Mouse (Mus musculus): ENCODE results near the gene Ip6k2.

Gene Ip6k2

DNA sequence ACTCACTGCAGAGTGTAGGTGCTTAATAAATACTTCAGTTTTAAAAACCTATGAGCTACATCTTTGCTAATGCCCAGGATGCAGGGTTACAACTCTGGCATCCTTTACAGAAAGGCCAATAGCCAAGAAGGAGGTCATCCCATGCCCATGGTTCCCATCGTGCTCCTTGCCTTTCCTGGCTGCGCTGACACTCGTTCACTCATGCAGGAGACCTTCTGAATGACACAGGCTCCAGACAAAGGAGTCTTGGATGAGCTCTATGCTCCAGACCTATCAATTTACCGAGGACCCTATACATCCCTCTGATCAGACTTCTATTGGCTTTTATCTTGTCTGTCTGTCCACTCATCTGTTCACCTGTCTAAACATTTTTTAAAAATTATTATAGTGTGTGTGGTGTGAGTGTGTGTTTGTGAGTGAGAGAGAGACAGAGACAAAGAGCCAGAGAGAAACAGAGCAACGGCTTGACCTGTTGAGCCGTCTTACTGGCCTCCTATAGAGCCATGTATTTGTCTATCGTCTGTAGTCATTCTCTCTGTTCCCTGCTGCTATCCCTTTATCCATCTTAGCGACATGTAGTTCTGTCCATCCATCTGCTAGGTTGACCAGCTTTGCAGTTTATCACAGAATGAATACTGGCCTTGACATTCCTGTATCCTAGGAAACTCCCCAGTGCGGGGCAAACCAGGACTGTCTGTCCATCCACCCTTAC lies 604 bp upstream of the Ip6k2 start:
- DNase-seq (ENCODE audit: low spot score), result no peak

GRCm38 (mm10) chr9:108785416-108785815 lies 1.8 kb downstream of the Ip6k2 start:
- DNase-seq (ENCODE audit: low spot score), result no peak

DNA sequence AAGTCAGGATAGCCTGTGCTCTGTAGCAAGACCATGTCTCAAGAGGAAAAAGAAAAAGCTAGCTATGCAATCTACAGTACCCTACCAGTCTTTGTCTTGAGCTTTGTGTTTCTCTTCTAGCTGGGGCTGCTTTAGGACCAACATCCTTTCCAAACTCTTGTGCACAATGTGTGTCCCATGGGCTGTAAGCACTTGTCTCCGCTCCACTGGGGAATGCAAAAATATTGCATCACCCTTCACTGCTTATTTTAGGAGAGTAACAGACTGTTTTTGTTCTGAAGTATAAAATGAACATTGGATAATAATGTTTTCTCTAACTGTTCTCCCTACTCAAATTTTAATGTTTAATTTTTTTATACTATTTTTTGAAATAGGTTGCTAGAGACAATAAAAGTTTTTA lies 2.9 kb downstream of the Ip6k2 start:
- DNase-seq (ENCODE audit: low spot score), result peak; percentile 45

DNA sequence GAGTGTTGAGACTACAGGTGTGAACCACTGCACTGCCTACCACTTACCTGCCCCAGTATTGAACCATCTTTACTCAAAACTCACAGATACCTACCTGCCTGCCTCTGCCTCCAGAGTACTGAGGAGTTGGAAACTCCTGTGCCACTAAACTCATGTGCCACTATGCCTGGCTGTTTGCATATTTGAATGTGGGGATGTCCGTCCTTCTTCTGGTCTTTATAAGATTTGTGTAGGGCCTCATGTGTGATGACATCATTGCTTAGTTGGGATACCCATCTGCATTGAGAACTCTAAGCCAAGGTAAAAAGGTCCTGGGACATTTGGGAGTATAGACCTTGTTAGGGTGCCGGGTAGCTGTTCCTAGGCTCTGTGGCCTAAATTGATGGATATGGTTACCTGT lies 3.5 kb downstream of the Ip6k2 start:
- no peak for DNase-seq (ENCODE audit: low spot score)

- no peak for DNase-seq (ENCODE audit: low spot score)
Observed at GRCm38 (mm10) chr9:108788713-108789112, 5.1 kb downstream of the Ip6k2 start.

DNA sequence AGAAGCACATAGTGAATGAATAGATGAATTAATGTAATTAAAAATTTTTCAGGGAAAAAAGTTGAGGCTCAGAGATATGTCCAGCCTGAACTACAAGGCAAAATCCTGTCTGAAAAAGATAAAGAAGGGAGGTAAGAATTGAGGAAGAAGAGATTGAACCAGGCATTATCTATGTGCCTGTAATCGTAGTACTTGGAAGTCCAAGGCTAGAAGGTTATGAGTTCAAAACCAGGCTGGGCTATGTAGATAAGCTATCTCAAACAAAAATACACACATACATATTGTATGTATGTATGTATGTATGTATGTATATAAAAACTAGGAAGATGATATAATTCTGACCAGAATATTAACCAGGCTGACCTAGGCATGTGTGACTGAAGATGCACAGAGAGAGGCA lies 8.7 kb downstream of the Ip6k2 start:
- no peak for DNase-seq (ENCODE audit: low spot score)

- DNase-seq (ENCODE audit: low spot score), result no peak
Observed at GRCm38 (mm10) chr9:108792730-108793129, 9.1 kb downstream of the Ip6k2 start.

- no peak for DNase-seq (ENCODE audit: low spot score)
Observed at GRCm38 (mm10) chr9:108795281-108795680, 11.7 kb downstream of the Ip6k2 start.

DNA sequence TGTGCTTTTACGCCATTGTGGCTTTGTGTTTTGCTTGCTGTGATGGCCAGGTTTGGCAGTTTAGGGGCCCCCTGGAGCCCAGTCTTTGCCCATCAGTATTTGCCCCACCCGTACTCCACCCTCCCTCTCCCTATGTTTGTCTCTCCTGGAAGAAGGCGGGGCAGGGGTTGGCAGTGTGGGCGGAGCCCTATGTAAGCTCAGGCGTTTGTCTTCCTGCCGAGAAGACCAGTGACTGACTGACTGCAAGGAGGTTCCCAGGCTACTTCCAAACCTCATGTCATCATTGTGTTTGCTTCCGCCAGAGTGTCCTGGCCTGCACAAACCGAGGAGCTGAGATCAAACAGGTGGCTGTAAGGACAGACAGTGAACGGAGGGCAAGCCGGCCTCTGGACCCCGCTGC lies 12.2 kb downstream of the Ip6k2 start:
- peak; percentile 86 for DNase-seq (ENCODE audit: low spot score)

DNA sequence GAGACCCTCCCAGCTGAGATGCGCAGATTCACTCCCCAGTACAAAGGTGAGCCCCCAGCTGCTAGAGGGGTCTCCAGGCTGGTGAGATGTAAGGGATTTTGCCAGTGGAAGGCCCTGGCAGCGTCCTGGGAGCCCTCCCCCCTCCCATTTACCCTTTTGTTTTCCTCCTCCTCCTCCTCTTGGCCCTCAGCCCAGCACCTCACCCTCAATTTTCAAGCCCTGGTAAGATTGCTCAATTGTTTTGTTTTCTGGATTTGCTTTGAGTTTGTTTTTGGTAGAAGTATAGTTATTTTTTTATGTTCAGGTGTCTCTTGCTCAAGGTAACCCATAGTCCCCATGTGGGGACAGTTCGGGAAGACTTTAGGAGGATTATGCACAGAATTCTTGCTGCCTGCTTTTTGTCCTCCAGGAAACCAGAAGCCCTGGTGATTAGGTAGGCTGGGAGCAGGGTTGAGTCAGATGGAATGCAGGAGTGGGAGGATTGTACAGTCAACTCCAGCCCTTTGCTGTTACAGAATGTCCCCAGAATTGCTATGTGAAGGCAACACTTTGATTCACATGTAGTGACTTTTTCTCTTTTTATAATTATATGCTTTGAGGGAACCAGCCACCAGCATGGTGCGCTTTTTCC lies 12.9 kb downstream of the Ip6k2 start:
- peak; percentile 51 for DNase-seq (ENCODE audit: low spot score)

DNA sequence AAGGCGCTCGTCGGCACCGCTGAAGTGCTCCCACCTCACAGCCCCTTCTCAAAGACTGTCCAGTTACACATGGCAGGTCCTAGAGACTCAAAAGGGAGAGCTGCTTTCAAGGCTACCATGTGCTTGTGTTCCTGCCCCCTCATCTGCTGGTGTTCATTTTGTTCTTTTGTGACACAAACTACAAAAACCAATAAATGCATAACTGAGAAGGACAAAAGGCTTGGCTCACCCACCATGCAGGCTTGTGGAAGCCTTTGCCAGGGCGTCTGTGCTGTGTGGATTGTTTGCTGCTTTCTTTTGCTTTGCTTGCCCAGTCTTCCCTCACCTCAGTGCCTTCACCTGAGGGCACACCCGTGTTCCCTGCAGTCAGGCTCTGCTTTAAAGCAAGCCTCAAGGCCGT lies 13.9 kb downstream of the Ip6k2 start:
- no peak for DNase-seq (ENCODE audit: low spot score)

DNA sequence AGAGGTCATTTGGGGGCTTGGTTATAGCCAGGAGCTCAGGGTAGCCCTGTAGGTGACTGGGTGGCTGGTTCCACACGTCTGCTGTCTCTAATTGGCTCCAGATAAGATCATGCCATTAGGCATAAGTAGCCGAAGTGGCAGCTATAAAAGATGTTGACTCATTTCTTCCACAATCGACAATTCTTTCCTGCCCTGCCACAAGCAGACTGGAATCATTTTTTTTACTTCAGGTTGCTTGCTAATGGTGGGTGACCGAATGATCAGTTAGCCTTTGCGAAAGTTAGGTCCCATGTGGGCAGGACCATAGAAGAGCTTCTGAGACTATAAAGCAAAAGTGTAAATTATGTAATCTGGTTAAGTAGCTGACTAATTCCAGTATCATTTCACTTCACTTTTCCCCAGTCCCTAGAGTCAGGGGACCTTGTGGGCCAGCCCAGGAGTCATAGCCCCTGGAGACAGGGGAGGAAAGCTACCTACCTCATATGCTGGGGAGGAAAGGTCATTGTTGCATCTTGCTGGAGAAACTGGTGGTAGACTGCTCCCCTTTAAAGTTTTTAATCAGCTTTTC lies 15.0 kb downstream of the Ip6k2 start:
- DNase-seq (ENCODE audit: low spot score), result no peak

DNA sequence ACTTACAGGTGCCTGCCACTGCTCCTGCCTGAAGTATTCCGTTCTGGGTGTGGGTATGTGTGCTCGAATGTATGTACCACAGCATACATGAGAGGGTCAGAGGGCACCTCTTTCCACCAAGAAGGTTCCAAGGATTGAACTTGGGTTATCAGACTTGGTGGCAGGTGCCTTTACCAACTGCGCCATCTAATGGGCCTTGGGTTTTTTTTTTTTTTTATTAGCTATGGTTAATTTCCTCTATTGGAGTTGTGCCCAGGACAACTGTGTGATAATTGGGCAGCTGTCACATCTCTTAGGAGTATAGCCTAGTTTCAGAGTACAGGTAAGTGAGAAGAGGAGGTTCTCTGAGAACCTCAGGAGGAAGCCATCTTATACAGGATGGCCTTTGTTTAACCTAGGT lies 16.0 kb downstream of the Ip6k2 start:
- no peak for DNase-seq (ENCODE audit: low spot score)

DNA sequence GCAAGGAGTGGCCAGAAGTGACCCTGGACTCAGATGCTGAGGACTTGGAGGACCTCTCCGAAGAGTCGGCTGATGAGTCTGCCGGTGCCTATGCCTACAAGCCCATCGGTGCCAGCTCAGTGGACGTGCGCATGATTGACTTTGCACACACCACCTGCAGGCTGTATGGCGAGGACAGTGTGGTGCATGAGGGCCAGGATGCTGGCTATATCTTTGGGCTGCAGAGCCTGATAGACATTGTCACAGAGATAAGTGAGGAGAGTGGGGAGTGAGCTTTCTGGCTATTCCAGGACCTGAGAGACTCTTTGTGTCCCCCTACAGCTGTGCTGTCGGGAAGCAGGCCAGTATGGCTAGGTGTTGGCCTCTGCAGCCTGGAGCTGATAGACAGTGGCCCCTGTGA lies 22.2 kb downstream of the Ip6k2 start:
- DNase-seq (ENCODE audit: low spot score), result no peak

GRCm38 (mm10) chr9:108806379-108806778 lies 22.8 kb downstream of the Ip6k2 start:
- DNase-seq (ENCODE audit: low spot score), result no peak

DNA sequence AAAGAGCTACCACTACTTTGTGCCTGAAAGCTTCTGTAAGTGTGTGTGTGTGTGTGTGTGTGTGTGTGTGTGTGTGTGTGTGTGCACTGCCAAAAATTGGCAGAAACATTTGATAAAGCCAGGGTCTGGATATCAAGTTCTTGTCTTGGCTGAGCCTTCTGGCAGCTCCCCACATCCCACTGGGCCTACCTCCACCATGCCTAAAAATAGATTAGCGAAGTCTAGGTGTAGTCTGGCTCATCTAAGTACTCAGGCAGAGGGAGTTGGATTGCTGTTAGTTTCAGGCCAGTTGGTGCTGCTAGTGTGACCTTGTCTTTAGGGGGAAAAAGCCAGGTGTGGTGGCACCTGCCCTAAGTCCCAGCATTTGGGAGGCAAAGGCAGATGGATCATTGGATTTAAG lies 23.2 kb downstream of the Ip6k2 start:
- DNase-seq (ENCODE audit: low spot score), result no peak

DNA sequence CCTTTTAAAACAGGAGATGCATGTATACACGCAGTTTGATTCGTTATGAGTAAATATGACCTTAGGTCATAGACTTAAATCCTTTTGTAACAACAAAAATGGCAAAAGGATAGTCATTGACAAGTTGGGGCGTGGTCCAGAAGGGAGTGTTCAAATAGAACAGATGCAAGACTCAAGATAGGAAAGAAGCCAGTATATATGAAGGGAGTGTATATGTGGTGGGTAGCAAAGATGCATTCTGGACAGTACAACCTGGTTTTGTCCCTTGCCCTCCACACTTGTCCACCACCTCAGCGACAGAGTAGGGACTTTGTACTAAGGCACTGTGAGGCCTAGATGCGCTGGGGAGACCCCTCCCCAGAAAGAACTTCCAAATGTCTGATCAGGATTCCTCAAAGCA lies 24.1 kb downstream of the Ip6k2 start:
- no peak for DNase-seq (ENCODE audit: low spot score)

DNA sequence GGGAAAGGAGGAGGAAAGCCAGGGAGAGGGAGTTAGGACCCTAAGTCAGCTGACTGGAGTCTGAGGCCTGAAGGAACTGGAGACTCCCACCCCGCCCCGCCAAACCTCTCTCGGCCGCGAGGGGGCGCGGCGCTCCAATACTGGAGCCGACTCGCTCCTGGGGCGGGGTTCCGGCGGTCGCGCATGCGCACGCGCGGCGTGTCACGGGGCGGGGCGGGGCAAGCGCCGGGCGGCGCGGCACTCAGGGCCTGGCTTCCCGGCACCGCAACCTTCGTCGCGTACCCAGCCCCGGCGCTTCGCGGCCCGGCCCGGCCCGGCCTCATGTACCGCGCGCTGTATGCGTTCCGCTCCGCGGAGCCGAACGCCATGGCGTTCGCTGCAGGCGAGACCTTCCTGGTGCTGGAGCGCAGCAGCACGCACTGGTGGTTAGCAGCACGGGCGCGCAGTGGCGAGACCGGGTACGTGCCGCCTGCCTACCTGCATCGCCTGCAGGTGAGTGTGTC lies 24.6 kb downstream of the Ip6k2 start, which contains the start of gene Nckipsd:
Gene Nckipsd, plus strand, starts transcription at position 206 of the 503 bp plus-strand sequence.
- DNase-seq (ENCODE audit: low spot score), result peak; percentile 93

DNA sequence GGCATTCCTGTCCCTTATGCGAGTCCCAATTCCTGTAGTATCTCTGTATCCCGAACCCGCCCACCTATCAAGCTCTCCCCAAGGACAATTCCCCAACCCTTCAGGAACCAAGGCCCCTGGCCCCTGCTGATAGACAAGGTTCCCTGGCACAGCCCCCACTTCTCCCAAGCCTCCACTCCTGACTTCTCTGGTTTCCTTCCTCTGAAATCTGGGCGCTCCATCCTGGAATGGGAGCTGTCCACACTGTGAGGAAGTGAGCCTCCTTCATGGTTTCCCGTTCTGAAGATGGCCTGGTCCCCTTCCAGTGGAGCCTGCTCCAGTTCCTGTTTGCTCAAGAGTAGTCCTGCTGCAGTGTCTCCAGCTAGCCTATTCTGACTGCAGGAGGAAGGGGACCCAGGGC lies 25.6 kb downstream of the Ip6k2 start:
- DNase-seq (ENCODE audit: low spot score), result peak; percentile 26

- DNase-seq (ENCODE audit: low spot score), result no peak
Observed at GRCm38 (mm10) chr9:108809723-108810122, 26.1 kb downstream of the Ip6k2 start.

GRCm38 (mm10) chr9:108810516-108810915 lies 26.9 kb downstream of the Ip6k2 start:
- no peak for DNase-seq (ENCODE audit: low spot score)

DNA sequence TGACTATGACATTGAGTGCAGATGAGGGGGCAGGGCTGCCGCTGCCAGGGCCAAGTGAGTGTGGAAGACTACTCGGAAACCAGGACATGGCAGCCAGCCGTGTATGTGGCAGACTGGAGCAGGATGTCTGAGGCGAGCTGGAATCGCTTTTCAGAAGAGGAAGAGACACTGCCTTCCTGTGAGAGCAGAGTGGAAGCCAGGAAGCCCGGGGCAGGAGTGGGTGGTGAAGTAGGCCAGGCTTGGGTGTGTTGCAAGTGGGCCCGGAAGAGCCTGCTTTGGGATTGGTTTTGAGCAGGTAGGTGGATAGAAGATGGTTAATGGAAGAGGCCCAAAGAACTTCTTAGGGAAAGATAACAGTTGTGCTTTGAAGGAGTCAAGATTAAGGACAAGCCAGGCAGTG lies 32.0 kb downstream of the Ip6k2 start:
- DNase-seq (ENCODE audit: low spot score), result no peak

DNA sequence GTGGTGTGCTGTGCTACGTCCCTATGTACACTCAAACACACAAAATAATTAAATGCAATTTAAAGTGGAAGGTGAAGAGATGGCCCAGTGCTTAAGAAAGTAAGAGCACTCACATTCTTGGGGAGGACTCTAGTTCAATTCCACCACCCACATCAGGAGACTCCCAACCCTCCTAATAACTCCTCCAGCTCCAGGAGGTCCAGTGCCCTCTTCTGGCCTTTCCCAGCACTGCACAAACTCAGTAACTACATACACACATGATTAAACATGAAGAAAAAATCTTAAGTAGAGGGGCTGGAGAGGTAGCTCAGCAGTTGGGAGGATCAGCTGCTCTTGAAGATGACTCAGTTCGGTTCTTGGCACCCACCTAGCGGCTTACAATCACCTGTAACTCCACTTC lies 35.9 kb downstream of the Ip6k2 start:
- DNase-seq (ENCODE audit: low spot score), result peak; percentile 49
